Mouse (Mus musculus) T-helper 1 cell (primary cell): ENCODE results near the gene Snx9.

Experiments used
- in situ Hi-C: fragments of 300-600 bp; cut with MboI, MseI; formaldehyde crosslinking; loops from one replicate; pipeline ENCODE4 v1.15.1; 2025; ENCODE audit warnings: high pct_unique_total_duplicates

Gene Snx9

GRCm38 (mm10) chr17:5806823-5807222 lies 34.3 kb upstream of the Snx9 start:
- in situ Hi-C loops, result no loop called here

- in situ Hi-C loops, result no loop called here
Measured at GRCm38 (mm10) chr17:5807847-5808386, 33.2 kb upstream of the Snx9 start.

- in situ Hi-C loops, result no loop called here
Measured at GRCm38 (mm10) chr17:5813863-5814640, 27.1 kb upstream of the Snx9 start.

- in situ Hi-C loops, result no loop called here
Measured at GRCm38 (mm10) chr17:5814641-5814920, 26.5 kb upstream of the Snx9 start.

- in situ Hi-C loops, result no loop called here
Measured at GRCm38 (mm10) chr17:5817871-5818270, 23.3 kb upstream of the Snx9 start.

- in situ Hi-C loops, result no loop called here
Measured at GRCm38 (mm10) chr17:5819105-5819504, 22.0 kb upstream of the Snx9 start.

- in situ Hi-C loops, result no loop called here
Measured at GRCm38 (mm10) chr17:5819799-5820201, 21.3 kb upstream of the Snx9 start.

GRCm38 (mm10) chr17:5822541-5822940 lies 18.6 kb upstream of the Snx9 start:
- in situ Hi-C loops, result no loop called here

- in situ Hi-C loops, result no loop called here
Measured at GRCm38 (mm10) chr17:5823032-5823431, 18.1 kb upstream of the Snx9 start.

GRCm38 (mm10) chr17:5827836-5828582 lies 13.1 kb upstream of the Snx9 start:
- in situ Hi-C loops, result no loop called here

GRCm38 (mm10) chr17:5828583-5828836 lies 12.6 kb upstream of the Snx9 start:
- in situ Hi-C loops, result no loop called here

GRCm38 (mm10) chr17:5828944-5829343 lies 12.2 kb upstream of the Snx9 start:
- in situ Hi-C loops, result no loop called here

GRCm38 (mm10) chr17:5829930-5830329 lies 11.2 kb upstream of the Snx9 start:
- in situ Hi-C loops, result no loop called here

GRCm38 (mm10) chr17:5830382-5830781 lies 10.7 kb upstream of the Snx9 start:
- in situ Hi-C loops, result no loop called here

GRCm38 (mm10) chr17:5830832-5831231 lies 10.3 kb upstream of the Snx9 start:
- in situ Hi-C loops, result no loop called here

- in situ Hi-C loops, result no loop called here
Measured at GRCm38 (mm10) chr17:5831257-5831806, 9.8 kb upstream of the Snx9 start.

- in situ Hi-C loops, result no loop called here
Measured at GRCm38 (mm10) chr17:5834166-5834565, 7.0 kb upstream of the Snx9 start.

GRCm38 (mm10) chr17:5834798-5835328 lies 6.3 kb upstream of the Snx9 start:
- in situ Hi-C loops, result no loop called here

- in situ Hi-C loops, result no loop called here
Measured at GRCm38 (mm10) chr17:5839549-5840240, 1.4 kb upstream of the Snx9 start.

GRCm38 (mm10) chr17:5840550-5841127 lies 490 bp upstream of the Snx9 start:
- in situ Hi-C loops, result no loop called here

- in situ Hi-C loops, result no loop called here
Measured at GRCm38 (mm10) chr17:5841943-5842273, 779 bp downstream of the Snx9 start.
